Mouse (Mus musculus): ENCODE measurements around the gene Spag9. TPM values are rescaled to one million over a fixed set of nuclear protein-coding genes. Genes with fewer than 3 reads are reported as not detected.

The Spag9 gene
- total RNA-seq (2021) (100 to 1,000 TPM in 1 of 2 experiments, 10 to 100 TPM in 1; 88.5 to 100 TPM), polyA plus RNA-seq (2012; rRNA removed) (24.5 and 39.7 TPM in 2 replicates)
- long read RNA-seq, partial matches to known transcripts, result 5 of 6 reads
- long read RNA-seq, other reads (novel, unspliced or antisense), result 1 of 6 reads

- peak; percentile 97 for DNase-seq
Measured at GRCm38 (mm10) chr11:93995720-93996305, at the start of gene Spag9. TSS of gene Spag9 (plus strand) at chr11:93996091.

- DNase-seq, result no peak
Measured at GRCm38 (mm10) chr11:93948887-93949567, 46.9 kb upstream of the Spag9 start.

- no peak for DNase-seq
Measured at GRCm38 (mm10) chr11:93950045-93950444, 45.8 kb upstream of the Spag9 start.

GRCm38 (mm10) chr11:93952376-93952775 lies 43.5 kb upstream of the Spag9 start:
- no peak for DNase-seq

GRCm38 (mm10) chr11:93954738-93955255 lies 41.1 kb upstream of the Spag9 start:
- DNase-seq, result no peak

- DNase-seq, result peak; percentile 97
Measured at GRCm38 (mm10) chr11:93955256-93956150, 40.4 kb upstream of the Spag9 start.

GRCm38 (mm10) chr11:93956159-93956558 lies 39.7 kb upstream of the Spag9 start, which contains the start of gene Nme2:
TSS of gene Nme2 (minus strand) at chr11:93956259.
- DNase-seq, result no peak

GRCm38 (mm10) chr11:93957031-93957555 lies 38.8 kb upstream of the Spag9 start:
- DNase-seq, result peak; percentile 20

GRCm38 (mm10) chr11:93957746-93958145 lies 38.1 kb upstream of the Spag9 start:
- no peak for DNase-seq

GRCm38 (mm10) chr11:93961482-93961881 lies 34.4 kb upstream of the Spag9 start:
- DNase-seq, result no peak

- no peak for DNase-seq
Measured at GRCm38 (mm10) chr11:93963013-93963412, 32.9 kb upstream of the Spag9 start.

- DNase-seq, result no peak
Measured at GRCm38 (mm10) chr11:93965391-93965790, 30.5 kb upstream of the Spag9 start.

- DNase-seq, result no peak
Measured at GRCm38 (mm10) chr11:93967381-93967780, 28.5 kb upstream of the Spag9 start.

- DNase-seq, result peak; percentile 97
Measured at GRCm38 (mm10) chr11:93968005-93968847, 27.7 kb upstream of the Spag9 start, which contains the start of the genes Gm20390 and Nme1. TSS of gene Gm20390 (minus strand) at chr11:93968293. TSS of gene Nme1 (minus strand) at chr11:93968521.

- DNase-seq, result no peak
Measured at GRCm38 (mm10) chr11:93968848-93969128, 27.1 kb upstream of the Spag9 start.

GRCm38 (mm10) chr11:93969171-93969570 lies 26.7 kb upstream of the Spag9 start:
- DNase-seq, result no peak

- no peak for DNase-seq
Measured at GRCm38 (mm10) chr11:93969799-93970198, 26.1 kb upstream of the Spag9 start.

GRCm38 (mm10) chr11:93972951-93973350 lies 22.9 kb upstream of the Spag9 start:
- DNase-seq, result no peak

GRCm38 (mm10) chr11:93979502-93980049 lies 16.3 kb upstream of the Spag9 start:
- DNase-seq, result no peak

- DNase-seq, result no peak
Measured at GRCm38 (mm10) chr11:93984619-93985018, 11.3 kb upstream of the Spag9 start.

GRCm38 (mm10) chr11:93985265-93985664 lies 10.6 kb upstream of the Spag9 start:
- no peak for DNase-seq

Measured in adrenal gland, adult 2 months (tissue).